Mouse (Mus musculus) testis, postnatal 14 days (tissue): ENCODE data around the gene Rundc3b.

Source experiments
- DNase-seq: peaks from one replicate; pipeline ENCODE4 v3.0.0; 2021; ENCODE audit warnings: low spot score

The Rundc3b gene

GRCm38 (mm10) chr5:8488701-8489297 lies 134.0 kb downstream of the Rundc3b start:
- DNase-seq = no peak

- DNase-seq = no peak
These were observed 134.6 kb downstream of the Rundc3b start for GRCm38 (mm10) chr5:8487989-8488700.

GRCm38 (mm10) chr5:8456561-8456960 lies 166.2 kb downstream of the Rundc3b start:
- no peak for DNase-seq

GRCm38 (mm10) chr5:8455565-8455964 lies 167.2 kb downstream of the Rundc3b start:
- DNase-seq = no peak
